26 mouse cellular contexts compared by ENCODE assay signal in the genomic region with DNA sequence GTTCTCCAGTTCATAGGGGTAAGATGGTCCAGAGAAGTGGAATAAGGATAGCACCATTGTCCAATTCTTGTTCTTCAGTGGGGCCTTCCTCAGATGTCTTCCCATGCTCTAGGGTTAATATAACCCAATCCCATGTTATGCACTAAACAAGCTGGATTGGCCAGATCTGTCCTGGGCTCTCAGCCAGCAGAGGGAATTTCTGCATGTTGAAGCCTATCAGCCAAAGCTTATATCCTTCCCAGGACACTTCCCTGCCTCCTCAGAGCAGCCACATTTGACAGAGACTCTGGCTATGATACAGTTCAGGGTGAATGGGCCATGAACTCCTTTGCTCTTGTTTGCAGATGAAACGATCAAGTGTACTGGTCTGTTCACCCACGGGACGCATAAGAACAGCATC.
DNase-seq lines count a peak whose midpoint lies in the region; ATAC-seq and TF ChIP-seq lines count a peak whose summit lies in the region.
"Had no signal": no experiment of that assay in that cellular context is flagged by ENCODE, and none has a peak within 500 bp of the region (broad histone marks: within the 10 kb centered on the region; RNA-seq: fewer than 3 reads in every experiment).

No protein-coding gene starts in this region.

- H3K4me2 ChIP-seq in forebrain, postnatal 0 days (ENCODE audit: low read depth): no peak overlapping the region
- no peak overlapping the region for H3K4me2 ChIP-seq in forebrain, embryonic 16.5 days (ENCODE audit: low read length)
- H3K4me2 ChIP-seq in midbrain, embryonic 14.5 days (ENCODE audit: low read length): no peak overlapping the region
- no peak overlapping the region for H3K4me2 ChIP-seq in midbrain, embryonic 16.5 days (ENCODE audit: low read length)
- H3K4me2 ChIP-seq: embryonic facial prominence, embryonic 15.5 days; intestine, embryonic 15.5 days; liver, embryonic 15.5 days had no signal

- no peak overlapping the region for H3K4me3 ChIP-seq in forebrain, postnatal 0 days (ENCODE audit: low read depth, low read length)
- H3K4me3 ChIP-seq in forebrain, embryonic 16.5 days (replicated peaks; ENCODE audit: low read length): no peak overlapping the region
- H3K4me3 ChIP-seq in midbrain, embryonic 14.5 days (replicated peaks; ENCODE audit: low read depth, low read length): no peak overlapping the region
- no peak overlapping the region for H3K4me3 ChIP-seq in midbrain, embryonic 16.5 days (ENCODE audit: low read depth, low read length)
- H3K4me3 ChIP-seq: embryonic facial prominence, embryonic 15.5 days; gastrocnemius, adult 2 months; heart, embryonic 10.5 days; hindbrain, embryonic 10.5 days; intestine, embryonic 15.5 days; layer of hippocampus, adult 2 months; liver, embryonic 15.5 days had no signal

- DNase-seq in forebrain, postnatal 0 days: peak; percentile 34
- DNase-seq in midbrain, embryonic 14.5 days: peak; percentile 15
- DNase-seq in brain, embryonic 14.5 days (ENCODE audit: low read depth): peak; percentile 49
- peak; percentile 28 for DNase-seq in gonadal fat pad, adult 2 months (ENCODE audit: low read depth)
- DNase-seq in heart, postnatal 10 days: no peak
- DNase-seq: adrenal gland, postnatal 36 days; B cell, adult 2 months; cerebellum, adult 11 months; cerebellum, postnatal 25 days; embryo, embryonic 11 days; gastrocnemius, adult 2 months; kidney, adult 9 months; kidney, postnatal 14 days; liver; right cerebral cortex, postnatal 14 days had no signal

- WGBS in forebrain, postnatal 0 days: 84% methylated on average over 3 of the region's 3 CpGs
- WGBS in forebrain, embryonic 16.5 days: 85% methylated on average over 3 of the region's 3 CpGs
- WGBS in midbrain, embryonic 14.5 days: 79% methylated on average over 3 of the region's 3 CpGs
- 82% methylated on average over 3 of the region's 3 CpGs for WGBS in midbrain, embryonic 16.5 days

- TF ChIP-seq CTCF in forebrain, postnatal 0 days (IDR thresholded peaks at IDR 0.05; ENCODE audit: low read depth): no peak
- no peak for TF ChIP-seq CTCF in brain, embryonic 14.5 days (IDR thresholded peaks at IDR 0.05; ENCODE audit: borderline replicate concordance, extremely low read depth, insufficient read depth, insufficient read length)

- intact Hi-C loops in heart, postnatal 10 days (cut with DNase I): no loop called here

- no peak overlapping the region for H3K9ac ChIP-seq in forebrain, postnatal 0 days
- H3K9ac ChIP-seq in forebrain, embryonic 16.5 days (replicated peaks; ENCODE audit: low read depth, low read length): no peak overlapping the region
- no peak overlapping the region for H3K9ac ChIP-seq in midbrain, embryonic 14.5 days (replicated peaks; ENCODE audit: low read length)
- H3K9ac ChIP-seq in midbrain, embryonic 16.5 days (ENCODE audit: low read depth, low read length): no peak overlapping the region
- H3K9ac ChIP-seq: embryonic facial prominence, embryonic 15.5 days; intestine, embryonic 15.5 days; liver, embryonic 15.5 days had no signal

- H3K27ac ChIP-seq in forebrain, postnatal 0 days (ENCODE audit: low read depth, low read length): peak overlapping the region; percentile 21; the same call in 1 of the 2 replicates
- H3K27ac ChIP-seq in forebrain, embryonic 16.5 days (ENCODE audit: low read length): no peak overlapping the region
- no peak overlapping the region for H3K27ac ChIP-seq in midbrain, embryonic 14.5 days (replicated peaks; ENCODE audit: low read depth, low read length)
- H3K27ac ChIP-seq in midbrain, embryonic 16.5 days (ENCODE audit: low read length): no peak overlapping the region
- H3K27ac ChIP-seq: embryonic facial prominence, embryonic 15.5 days; gastrocnemius, adult 2 months; heart, embryonic 10.5 days; hindbrain, embryonic 10.5 days; intestine, embryonic 15.5 days; layer of hippocampus, adult 2 months; liver, embryonic 15.5 days; macrophage had no signal

- peaks cover 13% of the 10 kb centered on the region for H3K4me1 ChIP-seq in forebrain, postnatal 0 days (ENCODE audit: insufficient read depth)
- peaks cover 18% of the 10 kb centered on the region for H3K4me1 ChIP-seq in forebrain, embryonic 16.5 days (replicated peaks; ENCODE audit: control insufficient read depth, insufficient read depth, low read length)
- peaks cover 6% of the 10 kb centered on the region; the same call in 1 of the 2 replicates for H3K4me1 ChIP-seq in midbrain, embryonic 14.5 days (ENCODE audit: control insufficient read depth, insufficient read depth, low read length)
- 0 out of 2 replicates have a peak, but pooled peaks cover 2% of the 10 kb centered on the region for H3K4me1 ChIP-seq in midbrain, embryonic 16.5 days (ENCODE audit: control insufficient read depth, insufficient read depth, low read length)
- H3K4me1 ChIP-seq: embryonic facial prominence, embryonic 15.5 days; heart, embryonic 10.5 days; intestine, embryonic 15.5 days; liver, embryonic 15.5 days had no signal

- H3K9me3 ChIP-seq in forebrain, postnatal 0 days (ENCODE audit: low read length): no peaks in the 10 kb centered on the region
- H3K9me3 ChIP-seq in forebrain, embryonic 16.5 days (ENCODE audit: control insufficient read depth, low read length): no peaks in the 10 kb centered on the region
- H3K9me3 ChIP-seq in midbrain, embryonic 14.5 days (ENCODE audit: control insufficient read depth, low read length): no peaks in the 10 kb centered on the region
- H3K9me3 ChIP-seq in midbrain, embryonic 16.5 days (replicated peaks; ENCODE audit: control insufficient read depth, low read length, poor library complexity, severe bottlenecking): no peaks in the 10 kb centered on the region
- H3K9me3 ChIP-seq: embryonic facial prominence, embryonic 15.5 days; G1E; heart, embryonic 10.5 days; hindbrain, embryonic 10.5 days; intestine, embryonic 15.5 days; liver, embryonic 15.5 days had no signal

- no peaks in the 10 kb centered on the region for H3K27me3 ChIP-seq in forebrain, postnatal 0 days (ENCODE audit: insufficient read depth, low read length)
- no peaks in the 10 kb centered on the region for H3K27me3 ChIP-seq in forebrain, embryonic 16.5 days (replicated peaks; ENCODE audit: control insufficient read depth, insufficient read depth, low read length)
- H3K27me3 ChIP-seq in midbrain, embryonic 14.5 days (ENCODE audit: control insufficient read depth, insufficient read depth, low read length): no peaks in the 10 kb centered on the region
- no peaks in the 10 kb centered on the region for H3K27me3 ChIP-seq in midbrain, embryonic 16.5 days (ENCODE audit: control insufficient read depth, insufficient read depth, low read depth, low read length)
- H3K27me3 ChIP-seq: embryonic facial prominence, embryonic 15.5 days; intestine, embryonic 15.5 days; liver, embryonic 15.5 days had no signal

- no peak for TF ChIP-seq POLR2A in brain, embryonic 14.5 days (IDR thresholded peaks at IDR 0.05; ENCODE audit: borderline replicate concordance, extremely low read depth, insufficient read depth, insufficient read length, poor library complexity, severe bottlenecking)

- H3K36me3 ChIP-seq in forebrain, postnatal 0 days (ENCODE audit: insufficient read depth): no peaks in the 10 kb centered on the region
- H3K36me3 ChIP-seq in forebrain, embryonic 16.5 days (ENCODE audit: control insufficient read depth, insufficient read depth): no peaks in the 10 kb centered on the region
- H3K36me3 ChIP-seq in midbrain, embryonic 14.5 days (ENCODE audit: control insufficient read depth, insufficient read depth, low read length): no peaks in the 10 kb centered on the region
- H3K36me3 ChIP-seq in midbrain, embryonic 16.5 days (ENCODE audit: control insufficient read depth, insufficient read depth, low read length): no peaks in the 10 kb centered on the region
- H3K36me3 ChIP-seq: embryonic facial prominence, embryonic 15.5 days; G1E; heart, embryonic 10.5 days; hindbrain, embryonic 10.5 days; intestine, embryonic 15.5 days; liver, embryonic 15.5 days had no signal

- no peak for ATAC-seq in forebrain, postnatal 0 days
- ATAC-seq in forebrain, embryonic 16.5 days: no peak
- no peak for ATAC-seq in midbrain, embryonic 14.5 days (ENCODE audit: low FRiP score, low TSS enrichment)
- ATAC-seq in midbrain, embryonic 16.5 days: no peak
- ATAC-seq: intestine, embryonic 15.5 days; Patski had no signal

Comparison
In these comparisons a context has a peak if more than half of its experiments do, and no peak if none do; other contexts are left out.
1. DNase-seq: peak in forebrain, postnatal 0 days (single experiment), midbrain, embryonic 14.5 days (single experiment), brain, embryonic 14.5 days (single experiment) and gonadal fat pad, adult 2 months (single experiment); none in heart, postnatal 10 days (0 of 2).